Mouse (Mus musculus): ENCODE measurements around the gene Ceacam14.

Ceacam14 gene

GRCm38 (mm10) chr7:17812333-17812732 is at the start of gene Ceacam14:
TSS of gene Ceacam14 (plus strand) at chr7:17812633.
- no peak for DNase-seq

Measured in heart, adult 11 months (tissue).